Mouse (Mus musculus) lung, embryonic 15.5 days (tissue): ENCODE results near the gene Ptprb. TPM values are rescaled to one million over a fixed set of nuclear protein-coding genes. Genes with fewer than 3 reads are reported as not detected.

Experiments
- ATAC-seq: fragments of 200-750 bp; cut with Nextera tagmentation; 2 replicates; pipeline ENCODE4 v1.8.0; 2017; ENCODE audit warnings: moderate number of reproducible peaks, borderline replicate concordance; ENCODE audit not compliant: low FRiP score, low TSS enrichment; ENCODE audit errors: extremely low read depth
- H3K27ac ChIP-seq: fragments of 300-500 bp; sonication (generic); 2 replicates; pipeline ENCODE4 v1.5.1; 2015; ENCODE audit warnings: moderate library complexity, mild to moderate bottlenecking, inconsistent platforms
- H3K27me3 ChIP-seq: fragments of 300-500 bp; sonication (generic); 2 replicates; pipeline ENCODE4 v1.6.1; 2015; ENCODE audit warnings: inconsistent platforms
- H3K36me3 ChIP-seq: fragments of 300-500 bp; sonication (generic); 2 replicates; pipeline ENCODE4 v1.6.1; 2015; ENCODE audit warnings: inconsistent platforms
- H3K4me1 ChIP-seq: fragments of 300-500 bp; sonication (generic); 2 replicates; pipeline ENCODE4 v1.6.1; 2015; ENCODE audit warnings: inconsistent platforms
- H3K4me2 ChIP-seq: fragments of 300-500 bp; sonication (generic); 2 replicates; pipeline ENCODE4 v1.6.1; 2015; ENCODE audit warnings: inconsistent platforms, mild to moderate bottlenecking, moderate library complexity
- H3K4me3 ChIP-seq: fragments of 300-500 bp; sonication (generic); 2 replicates; pipeline ENCODE4 v1.5.1; 2015; ENCODE audit warnings: mild to moderate bottlenecking, inconsistent platforms
- H3K9ac ChIP-seq: fragments of 300-500 bp; sonication (generic); 2 replicates; pipeline ENCODE4 v1.6.1; 2015; ENCODE audit warnings: inconsistent platforms
- H3K9me3 ChIP-seq: fragments of 300-500 bp; sonication (generic); 2 replicates; pipeline ENCODE4 v1.6.1; 2016; ENCODE audit warnings: inconsistent platforms
- WGBS: fragments of 180-500 bp; shearing (Covaris S2); methylation state at CpG from one replicate; pipeline ENCODE4 v1.1.7; 2015; 5-methylcytosine and 5-hydroxymethylcytosine counted together
- polyA plus RNA-seq: library from polyadenylated mRNA; unstranded; fragments of >200 nt; fragmentation: Nextera tagmentation; extraction: Ambion mirVana; gene quantifications from 2 replicates; pipeline ENCODE4 v1.2.1, GENCODE M21; 2015

Gene Ptprb
- 12.5 and 14.3 TPM in 2 replicates for polyA plus RNA-seq

DNA sequence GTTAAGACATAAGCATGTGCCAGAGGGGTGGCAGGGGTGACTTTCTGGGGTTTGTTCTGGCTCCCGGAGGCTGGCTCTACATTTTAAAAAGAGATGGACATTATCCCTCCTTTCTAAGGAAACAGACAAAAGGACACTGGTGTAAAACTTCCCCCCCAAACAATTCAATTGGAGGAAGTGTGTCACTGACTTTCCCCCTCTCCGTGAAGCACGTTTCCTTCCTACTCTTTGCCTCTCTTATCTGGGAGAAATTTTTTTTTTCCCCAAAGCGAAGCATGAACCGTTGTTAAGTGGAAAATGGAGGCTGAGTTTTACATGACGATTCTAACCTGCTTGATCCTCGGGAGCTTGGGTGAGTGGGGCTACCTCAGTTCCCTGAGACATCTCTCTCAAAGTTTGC, at the start of gene Ptprb:
TSS of gene Ptprb (plus strand) at position 244 of the 400 bp plus-strand sequence.
- H3K36me3 ChIP-seq = no peaks in the 10 kb centered on the region
- 31% methylated on average over 7 of the region's 7 CpGs for WGBS
- no peaks in the 10 kb centered on the region for H3K9me3 ChIP-seq
- H3K9ac ChIP-seq = peak within 1 kb of the TSS; percentile 19; the same call in 1 of the 2 replicates
- no peak for ATAC-seq
- peak within 1 kb of the TSS; percentile 67 for H3K27ac ChIP-seq
- H3K4me1 ChIP-seq = peaks cover 15% of the 10 kb centered on the region; the same call in 1 of the 2 replicates
- H3K4me3 ChIP-seq = peak within 1 kb of the TSS; percentile 33
- H3K27me3 ChIP-seq = no peaks in the 10 kb centered on the region
- H3K4me2 ChIP-seq = peak within 1 kb of the TSS; percentile 35

DNA sequence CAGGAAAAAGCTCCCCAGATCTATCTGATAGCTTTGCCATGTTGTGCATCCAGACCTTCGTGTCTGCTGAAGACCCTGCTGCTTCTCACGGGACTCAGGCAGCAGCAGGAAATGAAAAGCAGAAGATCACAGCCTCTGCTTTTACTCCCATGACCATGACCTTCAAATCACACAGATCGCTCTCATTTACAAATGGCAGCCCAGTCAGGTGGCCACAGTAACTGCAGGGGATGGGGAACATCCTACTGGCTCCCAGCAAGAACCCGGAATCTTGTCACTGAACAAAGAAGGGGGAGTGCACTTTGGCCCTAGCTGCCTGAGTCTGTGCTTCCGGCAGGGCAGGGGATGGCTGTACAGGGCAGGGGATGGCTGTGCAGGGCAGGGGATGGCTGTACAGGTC, 40.0 kb upstream of the Ptprb start:
- no peaks in the 10 kb centered on the region for H3K9me3 ChIP-seq
- no peak overlapping the region for H3K9ac ChIP-seq
- H3K27ac ChIP-seq = no peak overlapping the region
- H3K36me3 ChIP-seq = no peaks in the 10 kb centered on the region
- H3K4me1 ChIP-seq = no peaks in the 10 kb centered on the region
- H3K4me3 ChIP-seq = no peak overlapping the region
- WGBS = 53% methylated on average over 5 of the region's 5 CpGs
- H3K27me3 ChIP-seq = no peaks in the 10 kb centered on the region
- H3K4me2 ChIP-seq = no peak overlapping the region
- ATAC-seq = no peak

DNA sequence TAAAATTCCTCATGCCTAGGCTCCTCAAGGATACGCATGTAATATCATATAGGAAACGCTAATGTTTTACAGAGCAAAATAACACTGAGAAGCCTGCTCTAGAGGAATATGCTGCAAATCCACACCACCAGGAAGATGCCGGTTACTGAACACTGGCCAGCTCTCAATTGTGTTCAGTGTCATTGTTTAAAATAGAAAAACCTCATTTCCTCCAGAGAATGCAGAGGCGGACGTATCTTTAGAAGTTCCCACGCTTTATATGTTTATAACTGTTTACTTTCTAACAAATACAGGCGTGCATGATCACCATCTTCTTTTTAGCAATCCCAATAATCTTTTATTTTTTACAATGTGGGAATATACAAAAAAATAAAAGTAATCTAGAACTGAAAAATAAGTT, 33.1 kb upstream of the Ptprb start:
- Histone ChIP-seq H3K4me3 (no peak overlapping the region), H3K9me3 (no peaks in the 10 kb centered on the region), H3K36me3 (no peaks in the 10 kb centered on the region), H3K9ac (no peak overlapping the region), H3K4me1 (no peaks in the 10 kb centered on the region), H3K27me3 (no peaks in the 10 kb centered on the region), H3K27ac (no peak overlapping the region), H3K4me2 (no peak overlapping the region)
- WGBS = 39% methylated on average over 7 of the region's 7 CpGs
- ATAC-seq = no peak

DNA sequence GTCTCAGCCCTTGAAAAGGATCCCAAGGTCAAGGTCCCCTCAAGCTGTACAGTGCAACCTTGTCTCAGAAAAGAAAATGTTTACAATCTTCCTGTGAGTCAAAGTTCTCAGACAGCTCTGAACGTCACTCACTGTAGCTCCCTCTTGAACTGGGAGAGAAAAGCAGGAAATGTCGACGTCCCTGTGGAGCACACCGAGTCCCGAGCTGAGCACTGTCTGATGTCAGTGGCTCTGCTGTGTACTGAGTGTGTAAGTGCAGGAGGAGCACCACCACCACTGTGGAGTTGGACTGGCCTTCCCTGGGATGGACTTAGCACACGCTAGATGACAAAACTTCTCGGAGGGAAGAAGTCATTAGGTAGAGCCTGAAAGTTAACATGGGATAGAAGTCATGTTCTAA, 31.9 kb upstream of the Ptprb start:
- no peak overlapping the region for H3K9ac ChIP-seq
- 29% methylated on average over 7 of the region's 7 CpGs for WGBS
- no peak overlapping the region for H3K4me2 ChIP-seq
- H3K9me3 ChIP-seq = no peaks in the 10 kb centered on the region
- no peaks in the 10 kb centered on the region for H3K4me1 ChIP-seq
- no peak for ATAC-seq
- no peaks in the 10 kb centered on the region for H3K27me3 ChIP-seq
- no peak overlapping the region for H3K27ac ChIP-seq
- H3K4me3 ChIP-seq = no peak overlapping the region
- H3K36me3 ChIP-seq = no peaks in the 10 kb centered on the region

DNA sequence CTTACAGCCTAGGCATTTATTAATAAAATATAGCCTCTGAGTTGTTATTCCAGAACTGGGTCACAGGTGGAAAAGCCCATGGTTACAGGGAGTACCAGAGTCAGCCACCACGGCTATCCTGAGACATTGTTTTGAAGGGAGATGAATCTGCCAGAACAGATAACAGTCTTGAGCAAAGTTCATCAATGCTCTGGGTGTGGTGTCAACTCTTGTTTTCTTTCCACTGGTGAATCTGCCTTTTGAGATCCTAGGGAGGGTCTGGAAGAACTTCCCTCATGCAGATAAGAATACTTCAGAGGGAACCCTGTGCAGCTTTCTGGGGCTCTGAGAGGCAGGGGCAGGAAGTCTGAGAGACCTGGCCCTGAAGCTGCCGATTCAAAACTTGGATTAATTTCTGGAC, 29.7 kb upstream of the Ptprb start:
- 43% methylated on average over 2 of the region's 2 CpGs for WGBS
- ATAC-seq = no peak
- Histone ChIP-seq H3K4me3 (no peak overlapping the region), H3K36me3 (no peaks in the 10 kb centered on the region), H3K27me3 (no peaks in the 10 kb centered on the region), H3K9ac (no peak overlapping the region), H3K4me1 (no peaks in the 10 kb centered on the region), H3K4me2 (no peak overlapping the region), H3K27ac (no peak overlapping the region), H3K9me3 (no peaks in the 10 kb centered on the region)

DNA sequence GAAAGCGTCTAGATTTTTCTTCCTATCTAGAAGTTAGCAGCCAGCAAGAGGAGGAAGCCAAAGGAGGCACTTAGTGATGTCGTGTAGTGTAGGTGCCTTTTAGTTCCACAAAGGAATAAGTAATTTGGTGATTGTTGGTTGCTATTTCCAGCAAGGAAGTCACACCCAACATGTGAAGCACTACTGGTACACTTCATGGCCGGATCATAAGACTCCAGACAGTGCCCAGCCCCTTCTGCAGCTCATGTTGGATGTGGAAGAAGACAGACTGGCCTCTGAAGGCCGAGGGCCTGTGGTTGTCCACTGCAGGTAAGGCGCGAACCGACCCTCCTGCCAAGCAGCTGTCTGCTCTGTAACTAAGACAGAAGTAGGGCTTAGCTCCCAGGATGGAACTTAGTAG, 22.7 kb upstream of the Ptprb start:
- no peaks in the 10 kb centered on the region for H3K9me3 ChIP-seq
- H3K4me3 ChIP-seq = no peak overlapping the region
- 77% methylated on average over 7 of the region's 7 CpGs for WGBS
- H3K9ac ChIP-seq = no peak overlapping the region
- no peak for ATAC-seq
- H3K36me3 ChIP-seq = no peaks in the 10 kb centered on the region
- H3K4me1 ChIP-seq = no peaks in the 10 kb centered on the region
- H3K27ac ChIP-seq = no peak overlapping the region
- no peak overlapping the region for H3K4me2 ChIP-seq
- no peaks in the 10 kb centered on the region for H3K27me3 ChIP-seq

DNA sequence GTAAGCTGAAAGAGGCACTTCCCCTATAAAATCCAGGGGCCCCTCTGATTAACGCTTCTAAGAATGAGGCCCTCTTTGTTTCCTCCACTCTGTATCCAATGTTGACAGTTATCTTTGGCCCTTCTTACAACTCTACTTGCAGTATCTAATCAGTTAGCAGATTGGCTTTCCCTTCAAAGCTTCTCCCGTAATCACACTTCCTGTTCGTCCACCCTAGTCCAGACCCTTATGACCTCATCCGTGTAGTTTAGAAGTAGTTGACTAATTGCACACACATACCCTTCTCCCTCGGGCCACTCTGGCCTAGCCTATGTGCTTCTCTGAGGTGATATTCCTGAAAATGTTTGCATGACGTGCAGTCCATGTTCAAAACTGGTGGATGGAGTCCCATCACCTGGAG, 21.4 kb upstream of the Ptprb start:
- Histone ChIP-seq H3K4me3 (no peak overlapping the region), H3K27ac (no peak overlapping the region), H3K9me3 (no peaks in the 10 kb centered on the region), H3K27me3 (no peaks in the 10 kb centered on the region), H3K36me3 (no peaks in the 10 kb centered on the region), H3K4me2 (no peak overlapping the region), H3K4me1 (no peaks in the 10 kb centered on the region), H3K9ac (no peak overlapping the region)
- 28% methylated on average over 6 of the region's 6 CpGs for WGBS
- ATAC-seq = no peak

DNA sequence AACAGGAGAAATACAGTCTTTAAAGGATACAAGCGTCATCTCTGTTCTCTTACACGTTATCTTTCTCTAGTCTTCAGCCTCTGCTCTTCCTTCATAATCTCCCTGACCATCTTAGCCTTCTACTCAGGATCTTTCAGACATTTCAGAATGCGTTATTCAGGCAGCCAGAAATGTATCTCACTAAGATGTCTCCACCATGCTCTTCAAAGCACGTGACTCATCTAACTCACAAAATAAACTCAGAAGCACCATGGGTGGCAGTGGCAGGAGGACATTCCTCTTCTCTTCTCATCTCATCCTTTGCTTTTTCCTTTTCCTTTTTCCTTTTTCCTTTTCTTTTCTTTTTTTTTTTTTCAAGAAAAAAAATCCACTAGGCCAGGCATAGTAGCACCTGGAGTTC, 16.0 kb upstream of the Ptprb start:
- no peak overlapping the region for H3K4me2 ChIP-seq
- ATAC-seq = no peak
- no peak overlapping the region for H3K27ac ChIP-seq
- no peaks in the 10 kb centered on the region for H3K27me3 ChIP-seq
- no peaks in the 10 kb centered on the region for H3K9me3 ChIP-seq
- no peaks in the 10 kb centered on the region for H3K36me3 ChIP-seq
- H3K4me3 ChIP-seq = no peak overlapping the region
- no peak overlapping the region for H3K9ac ChIP-seq
- peaks cover 10% of the 10 kb centered on the region; the same call in 1 of the 2 replicates for H3K4me1 ChIP-seq
- 58% methylated on average over 4 of the region's 4 CpGs for WGBS

DNA sequence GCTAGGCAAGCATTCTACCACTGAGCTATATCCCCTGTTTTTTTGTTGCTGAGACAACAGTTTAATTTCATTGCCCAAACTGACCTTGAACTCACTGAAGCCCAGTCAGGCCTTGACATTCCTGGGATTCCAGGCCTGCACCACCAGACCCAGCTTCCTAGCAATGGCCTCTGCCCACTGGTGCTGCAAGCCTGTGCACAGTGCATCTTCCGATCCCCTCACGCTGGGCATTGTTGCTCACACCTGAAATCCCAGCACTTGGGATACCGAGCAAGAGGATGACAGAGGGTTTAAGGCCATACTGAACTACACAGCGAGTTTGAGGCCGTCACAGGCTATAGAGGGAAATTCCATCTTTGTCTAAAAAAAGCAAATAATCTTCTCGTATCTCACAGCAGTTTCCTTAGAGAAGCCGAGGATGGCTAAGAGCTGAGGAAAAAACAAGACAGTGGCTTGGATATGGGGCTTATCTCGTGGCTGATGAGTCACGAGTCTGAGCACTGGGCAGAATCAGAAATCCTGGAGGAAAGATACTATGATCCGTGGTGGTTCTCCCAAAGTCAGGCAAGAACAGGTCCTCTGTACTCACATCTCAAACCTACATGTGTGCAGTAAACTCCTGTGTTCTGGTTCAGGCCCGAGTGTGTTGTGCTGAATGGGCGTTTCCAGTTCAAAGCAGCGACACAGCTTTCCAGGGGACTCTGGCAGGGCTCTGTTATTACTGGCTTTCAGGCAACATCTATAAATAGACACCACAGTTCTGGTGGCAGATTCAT, 14.5 kb upstream of the Ptprb start:
- Histone ChIP-seq H3K4me1 (peaks cover 10% of the 10 kb centered on the region; the same call in 1 of the 2 replicates), H3K4me3 (no peak overlapping the region), H3K27me3 (no peaks in the 10 kb centered on the region), H3K36me3 (no peaks in the 10 kb centered on the region), H3K9me3 (no peaks in the 10 kb centered on the region), H3K4me2 (no peak overlapping the region), H3K9ac (no peak overlapping the region), H3K27ac (peak overlapping the region; percentile 47)
- 40% methylated on average over 13 of the region's 13 CpGs for WGBS
- peak; percentile 67; the same call in 1 of the 2 replicates for ATAC-seq

DNA sequence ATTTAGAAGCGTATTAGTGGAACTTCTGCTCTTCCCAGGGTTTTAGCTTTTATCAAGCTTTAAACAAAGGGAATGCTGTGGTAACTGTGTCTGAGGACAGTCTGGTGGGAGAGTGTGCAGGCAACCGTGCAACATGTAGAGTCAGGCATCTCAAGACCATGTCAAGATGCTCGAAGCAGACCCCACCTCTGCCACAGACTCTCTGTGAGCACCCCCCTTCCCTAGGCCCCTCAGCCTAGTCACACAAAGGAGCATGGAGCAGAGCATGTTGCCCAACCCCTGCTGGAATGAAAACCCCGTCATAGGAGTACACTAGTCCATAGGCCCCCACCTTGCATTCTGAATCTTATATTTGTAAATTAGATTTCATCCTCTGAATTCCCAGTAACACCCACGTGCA, 13.8 kb upstream of the Ptprb start:
- 57% methylated on average over 5 of the region's 5 CpGs for WGBS
- Histone ChIP-seq H3K27ac (peak overlapping the region; percentile 37; the same call in 1 of the 2 replicates), H3K36me3 (no peaks in the 10 kb centered on the region), H3K4me3 (no peak overlapping the region), H3K27me3 (no peaks in the 10 kb centered on the region), H3K4me1 (peaks cover 10% of the 10 kb centered on the region; the same call in 1 of the 2 replicates), H3K9me3 (no peaks in the 10 kb centered on the region), H3K4me2 (no peak overlapping the region), H3K9ac (no peak overlapping the region)
- peak; percentile 58; the same call in 1 of the 2 replicates for ATAC-seq

DNA sequence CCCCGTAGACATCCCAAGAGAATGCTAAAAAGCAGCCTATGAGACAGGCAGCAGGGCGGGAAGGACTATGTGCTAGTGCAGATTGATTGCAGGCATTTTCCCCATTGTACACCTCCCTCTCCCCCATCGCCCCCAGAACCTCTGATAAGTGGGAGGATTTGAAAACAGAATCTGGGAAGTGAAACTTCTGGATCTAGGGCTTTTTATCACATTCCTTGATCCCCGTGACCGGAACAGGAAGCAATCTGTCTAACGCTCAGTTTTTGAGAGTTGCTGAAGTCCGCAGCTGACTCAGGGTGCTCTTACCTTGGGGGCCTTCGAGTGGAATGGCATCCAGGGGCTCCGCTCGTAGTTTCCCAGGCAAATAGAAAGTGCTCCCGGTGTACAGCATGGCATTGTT, 10.8 kb upstream of the Ptprb start:
- 42% methylated on average over 11 of the region's 11 CpGs for WGBS
- no peaks in the 10 kb centered on the region for H3K9me3 ChIP-seq

DNA sequence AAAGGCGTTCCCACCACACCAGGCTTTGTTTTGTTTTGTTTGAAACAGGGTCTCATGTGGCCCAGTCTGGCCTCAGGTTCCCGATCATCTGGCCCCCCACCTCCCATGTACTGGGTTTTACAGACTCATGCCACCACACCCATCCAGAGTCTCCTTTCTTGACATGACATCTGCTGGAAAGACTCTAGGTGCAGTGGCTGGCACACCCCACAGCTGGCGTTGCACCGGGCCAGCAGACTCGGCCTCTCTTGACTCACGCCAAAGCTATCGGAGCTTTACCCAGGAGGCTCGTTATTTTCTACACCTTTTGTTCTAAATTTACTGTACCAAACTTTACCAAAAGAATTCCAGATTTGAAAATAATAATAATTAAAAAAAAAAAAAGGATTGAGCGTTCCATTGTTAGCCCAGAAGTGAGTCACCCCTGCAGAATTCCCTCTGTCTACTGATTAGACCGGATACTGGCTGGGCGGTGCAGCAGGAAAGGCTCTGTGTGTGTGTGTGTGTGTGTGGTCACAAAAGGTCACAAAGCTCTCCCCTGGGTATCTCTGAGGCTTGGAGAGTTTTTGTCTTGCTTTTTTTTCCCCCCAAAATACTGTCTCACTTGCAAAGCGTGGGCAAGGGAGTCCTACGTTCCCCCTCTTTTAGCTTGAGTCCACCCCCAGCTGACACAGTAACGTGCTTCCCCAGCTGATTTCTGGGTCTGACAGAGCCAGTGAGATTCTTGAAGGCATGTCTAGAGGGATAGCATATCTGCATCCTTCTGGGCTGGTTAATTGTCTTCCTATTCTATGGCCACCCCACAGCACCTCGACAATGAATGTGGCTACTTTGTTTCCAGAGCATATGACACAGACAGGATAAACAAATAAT, 8.5 kb upstream of the Ptprb start:
- Histone ChIP-seq H3K27ac (peak overlapping the region; percentile 57), H3K9ac (no peak overlapping the region), H3K36me3 (no peaks in the 10 kb centered on the region), H3K4me3 (no peak overlapping the region), H3K9me3 (no peaks in the 10 kb centered on the region), H3K27me3 (no peaks in the 10 kb centered on the region), H3K4me1 (peaks cover 16% of the 10 kb centered on the region; the same call in 1 of the 2 replicates), H3K4me2 (no peak overlapping the region)
- 60% methylated on average over 15 of the region's 15 CpGs for WGBS
- ATAC-seq = 0 out of 2 replicates have a peak, but pooled peaks have one; percentile 65

More for the DNA sequence above, 10.8 kb upstream of the Ptprb start:
- Histone ChIP-seq H3K4me1 (peaks cover 17% of the 10 kb centered on the region), H3K27ac (no peak overlapping the region), H3K9ac (no peak overlapping the region), H3K27me3 (no peaks in the 10 kb centered on the region), H3K4me2 (no peak overlapping the region), H3K4me3 (no peak overlapping the region), H3K36me3 (no peaks in the 10 kb centered on the region)
- no peak for ATAC-seq
